Mouse (Mus musculus): Measurements from ENCODE around the gene Catsperg1.
A peak's percentile ranks its signal among the peaks of the same experiment; 100 is the strongest.
"Not testable (repeated sequence)": the region's sequence is repeated elsewhere in the genome, so short reads cannot be mapped to it uniquely, and the experiment has no call there.

The Catsperg1 gene

DNA sequence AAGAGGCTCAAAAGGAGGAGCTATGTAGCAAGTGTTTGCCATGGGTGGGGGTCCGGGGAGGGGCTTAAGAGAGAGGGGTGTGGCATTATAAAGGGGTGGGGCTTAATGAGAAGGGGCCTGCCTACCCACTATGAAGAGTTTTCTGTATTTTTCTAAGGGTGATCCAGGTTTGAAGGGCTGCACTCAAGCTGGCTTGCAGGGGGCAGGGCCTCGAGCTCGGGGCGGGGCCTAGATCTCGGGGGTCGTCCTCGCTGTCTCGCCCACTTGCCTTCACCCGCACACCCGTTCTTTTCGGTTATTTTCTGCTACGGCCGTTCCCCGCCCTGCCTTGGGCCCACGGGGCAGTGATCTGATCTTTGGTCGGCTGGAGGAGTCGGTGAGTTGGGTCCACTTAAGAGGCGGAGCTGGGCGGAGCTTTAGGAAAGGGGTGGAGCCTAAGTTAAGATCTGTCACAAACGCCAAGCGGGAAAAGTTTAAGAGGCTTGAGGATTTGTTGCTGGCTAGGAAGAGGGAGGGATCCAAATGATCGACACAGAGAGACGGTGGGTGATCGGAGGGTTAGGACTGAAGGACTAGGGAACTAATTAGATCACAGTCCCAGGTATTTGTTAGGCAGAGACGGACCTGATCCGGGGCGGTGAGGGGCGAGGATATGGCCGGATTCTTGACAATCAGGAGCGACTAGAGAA is 43.6 kb downstream of the Catsperg1 start, which contains the start of the genes Ggn and Spred3:
TSS of gene Ggn (plus strand) at position 145 of the 689 bp plus-strand sequence.
TSS of gene Spred3 (minus strand) at position 346 of the 689 bp plus-strand sequence.
- peak; percentile 55 to 62 for DNase-seq (ENCODE audit: low spot score in 2 of 2)

DNA sequence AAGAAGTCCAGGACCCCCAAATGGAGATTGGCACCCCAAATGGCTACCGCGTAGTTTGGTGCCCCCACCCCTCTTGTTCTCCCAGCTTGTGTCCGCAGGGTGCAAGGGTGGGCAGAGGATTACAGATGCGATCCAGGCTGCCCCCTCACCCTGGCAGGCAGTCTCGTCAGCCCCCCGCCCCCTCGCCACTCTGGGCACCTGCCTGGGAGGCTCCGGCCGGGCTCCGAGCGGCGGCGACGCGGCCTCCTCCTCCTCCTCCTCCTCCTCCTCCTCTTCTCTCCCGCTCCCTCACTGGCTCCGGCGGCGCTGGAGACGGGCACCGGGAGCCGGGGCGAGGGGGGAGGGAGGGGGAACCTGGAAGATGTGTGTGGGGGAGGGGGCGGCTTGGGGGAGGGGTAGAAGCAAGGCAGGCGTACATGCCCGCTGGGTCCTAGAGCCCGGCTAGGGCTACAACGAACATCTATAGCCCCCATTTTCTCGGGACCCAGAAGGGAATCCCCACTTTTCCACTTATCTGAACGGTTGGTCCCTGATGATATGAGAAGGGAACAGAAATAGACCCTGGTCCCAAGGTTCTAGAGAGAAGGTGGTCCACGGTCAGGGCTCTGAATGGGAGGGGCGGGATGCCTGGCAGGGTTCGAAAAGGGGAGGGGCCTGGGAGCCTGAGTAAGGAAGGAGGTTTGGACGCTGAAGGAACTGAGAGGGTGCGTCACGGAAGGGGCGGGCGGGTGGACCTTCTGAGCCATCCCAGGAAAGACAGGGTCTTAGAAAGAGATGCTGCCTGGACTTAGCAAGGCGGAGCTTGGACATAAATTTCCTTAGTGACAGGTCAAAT is 44.4 kb downstream of the Catsperg1 start:
- DNase-seq (ENCODE audit: low spot score in 2 of 2): peak; percentile 81 to 82

DNA sequence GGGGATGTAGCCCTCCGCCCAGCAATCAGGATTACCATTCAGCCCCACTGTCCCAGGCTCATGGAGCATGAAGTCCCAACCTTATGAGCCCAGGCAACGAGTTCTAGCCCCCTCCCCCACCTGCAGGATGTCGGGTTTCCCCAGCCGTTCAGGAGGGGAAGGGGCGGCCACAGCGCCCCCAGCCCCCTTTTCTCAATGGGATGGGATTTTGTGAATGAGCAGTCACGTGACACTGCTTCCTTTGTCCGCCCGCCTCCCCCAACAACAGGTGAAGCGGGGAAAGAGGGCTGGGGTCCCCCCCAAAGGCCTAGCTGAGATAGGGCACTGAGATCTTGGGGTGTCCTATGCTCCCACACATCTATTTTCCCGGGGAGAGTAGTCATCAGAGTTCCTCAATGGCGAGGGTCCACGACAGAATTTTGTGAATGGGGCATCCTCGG is 45.0 kb downstream of the Catsperg1 start:
- peak in 1 of 2 experiments; percentile 44 for DNase-seq (ENCODE audit: low spot score in 2 of 2)

DNA sequence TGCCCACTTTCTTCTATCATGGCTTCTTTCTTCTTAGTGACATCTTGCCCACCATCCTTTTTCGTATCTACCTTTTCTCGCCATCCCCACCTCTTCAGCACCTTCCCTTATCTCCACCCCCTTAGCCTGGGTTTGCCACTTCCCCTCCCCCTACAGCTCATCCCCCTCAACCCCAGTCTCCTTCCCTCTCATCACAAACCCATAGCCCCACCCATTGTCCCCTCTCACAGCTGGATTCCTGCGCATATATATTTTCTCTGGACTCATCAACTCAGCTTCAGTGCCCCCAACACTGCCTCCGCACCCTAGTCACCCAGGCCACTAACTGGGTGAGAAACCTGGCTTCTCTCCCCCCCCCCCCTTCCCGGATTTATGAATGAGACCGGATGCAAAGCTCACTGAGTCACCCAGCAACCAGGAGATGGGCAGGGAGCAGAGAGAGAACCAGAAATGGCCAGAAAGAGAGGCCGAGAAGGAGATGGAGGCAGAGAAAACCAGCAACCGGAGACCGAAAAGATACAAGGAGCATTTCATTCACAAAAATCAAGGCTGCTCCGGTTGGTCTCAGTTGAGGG is 45.6 kb downstream of the Catsperg1 start:
- no peak for DNase-seq (ENCODE audit: low spot score in 2 of 2)

DNA sequence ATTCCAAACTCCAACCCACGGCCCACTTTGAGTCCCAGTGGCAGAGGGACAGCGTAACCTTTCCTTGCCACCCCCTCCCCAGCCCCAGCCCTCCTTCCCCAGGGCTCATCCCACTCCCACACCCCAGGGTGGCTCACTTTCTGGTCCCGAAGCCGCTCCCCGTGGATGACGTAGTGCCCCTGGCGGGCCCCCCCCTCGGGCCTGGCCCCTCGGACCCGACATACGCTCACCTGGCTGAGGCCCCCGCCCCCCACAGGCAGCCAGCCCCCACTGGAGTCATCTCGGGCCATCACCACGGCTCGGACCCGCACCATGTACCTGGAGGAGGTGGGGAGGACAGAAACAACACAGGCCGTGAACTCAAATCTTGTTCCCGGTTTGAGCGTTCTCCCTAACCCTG is 46.2 kb downstream of the Catsperg1 start:
- DNase-seq (ENCODE audit: low spot score in 2 of 2): no peak

DNA sequence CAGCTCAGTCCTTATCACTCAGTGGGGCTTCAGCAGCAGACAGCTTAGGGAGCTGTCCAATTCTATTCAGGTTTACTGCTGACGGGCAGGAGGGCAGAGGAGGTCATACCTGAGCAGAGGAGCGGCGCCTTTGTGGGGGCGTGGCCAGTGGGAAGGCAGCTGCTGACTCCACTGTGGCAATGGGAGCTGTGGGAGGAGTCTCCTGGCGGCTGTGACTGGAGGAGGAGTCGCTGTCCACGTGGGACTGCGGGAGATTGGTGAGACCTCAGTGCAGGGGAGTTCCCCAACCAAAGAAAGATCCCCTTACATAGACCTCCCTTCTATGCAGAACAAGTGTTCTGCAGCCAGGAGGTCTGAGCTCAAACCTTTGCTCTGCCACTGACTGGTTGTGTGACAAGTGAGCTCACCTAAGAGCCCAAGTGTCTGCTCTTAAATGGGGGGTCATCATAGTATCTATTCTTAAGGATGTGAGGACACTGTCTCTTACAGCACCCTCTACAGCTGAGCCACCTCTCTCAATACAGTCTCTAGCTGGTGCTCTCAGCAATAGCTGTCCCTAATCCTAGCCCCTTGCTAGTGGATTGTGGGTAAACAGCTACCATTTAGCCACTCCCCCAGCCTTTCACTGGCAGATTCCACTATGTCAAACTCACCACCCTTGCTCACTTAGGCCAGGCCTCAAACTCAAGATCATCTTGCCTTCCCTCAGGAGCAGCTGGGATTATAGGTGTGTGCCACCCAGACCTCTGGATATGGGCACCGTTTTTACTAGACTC is 50.9 kb downstream of the Catsperg1 start:
- no peak for DNase-seq (ENCODE audit: low spot score in 2 of 2)

DNA sequence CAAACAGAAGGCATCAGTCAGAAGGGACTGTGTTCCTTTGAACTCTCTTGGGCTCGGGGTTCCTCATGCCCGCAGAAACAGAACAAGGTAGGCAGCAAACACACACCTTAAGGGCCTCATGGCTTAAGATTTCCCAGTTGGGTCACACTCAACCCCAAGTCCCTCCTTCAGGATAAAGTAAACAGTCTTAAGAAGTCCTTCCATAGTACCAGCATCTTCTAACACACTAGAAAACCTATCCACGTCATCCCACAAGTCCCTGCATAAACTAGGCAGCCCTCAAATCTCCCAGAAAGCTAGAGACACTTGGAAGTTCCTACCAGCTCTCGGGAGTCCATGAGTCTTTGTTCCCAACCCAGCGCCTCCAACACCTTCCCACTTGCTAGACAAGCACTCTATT is 51.5 kb downstream of the Catsperg1 start:
- DNase-seq (ENCODE audit: low spot score in 2 of 2): no peak

DNA sequence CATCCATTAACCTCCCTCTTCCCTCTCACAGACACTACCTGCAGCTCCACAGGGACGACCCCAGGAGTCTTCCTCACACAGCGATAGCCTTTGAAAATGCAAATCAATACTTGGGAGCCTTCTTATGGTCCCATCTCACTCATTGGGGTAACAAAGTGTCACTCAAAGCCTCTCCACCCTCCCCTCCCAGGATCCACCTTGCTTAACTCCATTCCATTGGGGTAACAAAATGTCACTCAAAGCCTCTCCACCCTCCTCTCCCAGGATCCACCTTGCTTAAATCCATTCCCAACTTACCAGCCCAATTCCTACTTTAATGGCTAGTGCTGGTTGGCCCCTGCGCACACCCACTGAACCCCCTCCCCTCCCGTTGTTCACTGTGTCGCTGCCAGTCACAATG is 55.6 kb downstream of the Catsperg1 start:
- no peak for DNase-seq (ENCODE audit: low spot score in 2 of 2)

DNA sequence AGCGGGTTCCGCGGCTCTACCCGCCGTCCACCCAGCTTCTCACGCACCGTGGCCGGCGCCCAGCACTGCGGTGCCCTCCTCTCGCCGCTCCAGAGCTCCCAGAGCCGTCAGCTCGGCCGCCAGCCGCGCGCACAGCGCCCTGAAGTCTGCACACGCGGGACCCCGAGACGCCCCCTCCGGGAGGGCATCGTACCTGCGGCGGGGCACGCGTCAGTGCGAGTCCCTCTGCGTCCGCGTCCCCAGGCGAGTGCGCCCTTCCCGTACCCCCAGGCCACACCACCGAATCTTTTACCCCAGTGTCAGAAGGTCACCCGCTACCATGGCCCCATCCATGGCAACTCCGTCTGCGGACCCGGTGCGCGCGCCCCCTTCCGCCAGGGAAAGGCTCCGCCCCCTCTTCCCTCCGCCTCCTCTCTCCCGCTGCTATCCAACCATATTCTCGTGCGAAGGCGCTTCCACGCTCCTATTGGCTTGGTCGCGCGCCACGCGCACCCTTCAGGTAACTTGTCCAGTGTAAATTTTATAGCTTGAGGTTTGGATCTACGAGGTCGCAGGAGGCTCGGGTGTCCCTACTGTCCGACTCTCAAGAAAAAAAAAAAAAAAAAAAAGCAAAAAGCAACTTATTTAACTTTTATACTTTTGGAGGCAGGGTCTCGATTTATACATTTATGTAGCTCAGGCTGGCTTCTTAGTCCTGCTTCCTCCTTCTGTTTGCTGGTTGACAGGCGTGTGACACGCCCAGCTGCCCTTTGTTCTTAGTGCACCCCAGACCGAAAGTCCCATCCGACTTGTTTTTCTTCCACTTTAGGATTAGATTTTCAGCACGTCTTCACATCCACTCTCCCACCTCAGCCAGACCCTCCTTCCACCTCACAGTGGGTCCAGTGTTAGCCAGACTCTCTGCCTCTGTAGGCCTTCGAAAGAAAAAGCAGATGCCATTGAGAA is 57.7 kb downstream of the Catsperg1 start, which contains the start of gene Fam98c:
TSS of gene Fam98c (minus strand) at position 397 of the 945 bp plus-strand sequence.
- peak; percentile 78 to 80 for DNase-seq (ENCODE audit: low spot score in 2 of 2)

DNA sequence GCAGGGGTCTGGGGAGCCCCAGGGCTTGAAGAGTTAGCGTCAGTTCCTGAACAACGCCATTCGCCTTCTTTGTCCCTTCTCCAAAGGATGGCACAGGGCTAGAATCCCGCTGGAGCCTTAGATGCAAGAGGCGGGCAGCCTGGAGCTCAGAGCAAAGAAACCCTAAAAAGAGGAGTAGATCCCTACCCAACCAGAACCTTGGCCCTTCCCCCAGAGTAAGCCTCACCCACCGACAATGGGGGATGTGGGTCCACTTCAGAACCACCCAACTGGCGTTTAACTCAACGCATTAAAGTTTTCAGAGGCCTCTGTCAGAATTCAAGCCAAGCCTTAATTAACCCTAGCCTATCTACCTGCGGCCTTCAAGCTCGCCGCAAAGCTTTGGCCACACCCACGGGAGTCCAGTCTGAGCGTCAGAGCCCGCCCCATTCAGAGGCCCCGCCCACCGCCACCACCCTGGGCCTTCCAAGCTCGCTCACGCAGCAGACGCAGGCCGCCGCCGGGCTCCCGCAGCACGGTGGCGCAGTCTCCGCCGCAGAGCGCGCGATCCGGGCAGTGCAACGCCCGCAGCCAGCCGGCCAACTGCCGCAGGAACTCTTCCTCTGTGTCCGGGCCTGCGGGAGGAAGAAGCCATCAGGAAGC is 58.5 kb downstream of the Catsperg1 start:
- peak; percentile 77 to 88 for DNase-seq (ENCODE audit: low spot score in 2 of 2)

DNA sequence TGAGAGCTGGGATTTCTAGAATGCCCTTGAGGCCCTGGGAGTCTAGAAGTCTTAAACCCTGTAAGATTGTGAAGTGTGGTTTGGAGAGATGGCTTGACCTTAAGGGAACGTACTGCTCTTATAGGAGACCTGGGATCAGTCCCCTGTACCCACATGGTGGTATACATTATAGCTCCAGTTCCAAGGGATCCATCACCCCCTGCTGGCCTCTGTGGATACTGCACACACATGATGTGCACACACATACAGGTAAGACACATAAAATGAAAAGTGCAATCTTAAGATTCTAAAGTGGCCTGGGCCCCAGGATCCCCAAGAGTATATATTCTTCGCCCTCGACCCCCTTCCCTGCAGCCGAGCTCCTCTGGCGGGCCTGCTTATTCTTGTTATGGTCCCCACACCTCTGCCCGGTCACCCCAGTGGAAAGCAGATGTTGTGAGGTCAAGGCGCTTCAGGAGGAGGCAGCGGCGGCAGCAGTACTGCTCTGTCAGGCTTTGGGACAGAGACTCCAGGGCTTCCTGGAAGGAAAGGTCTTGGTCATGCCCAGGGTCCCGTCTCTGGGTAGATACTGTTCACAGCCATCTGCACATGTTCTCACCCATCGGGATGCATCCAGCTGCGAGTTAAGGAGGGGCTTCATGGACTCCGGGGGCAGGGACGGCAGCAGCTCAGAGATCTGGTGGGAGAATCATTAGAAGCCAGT is 59.7 kb downstream of the Catsperg1 start:
- DNase-seq (ENCODE audit: low spot score in 2 of 2): no peak

DNA sequence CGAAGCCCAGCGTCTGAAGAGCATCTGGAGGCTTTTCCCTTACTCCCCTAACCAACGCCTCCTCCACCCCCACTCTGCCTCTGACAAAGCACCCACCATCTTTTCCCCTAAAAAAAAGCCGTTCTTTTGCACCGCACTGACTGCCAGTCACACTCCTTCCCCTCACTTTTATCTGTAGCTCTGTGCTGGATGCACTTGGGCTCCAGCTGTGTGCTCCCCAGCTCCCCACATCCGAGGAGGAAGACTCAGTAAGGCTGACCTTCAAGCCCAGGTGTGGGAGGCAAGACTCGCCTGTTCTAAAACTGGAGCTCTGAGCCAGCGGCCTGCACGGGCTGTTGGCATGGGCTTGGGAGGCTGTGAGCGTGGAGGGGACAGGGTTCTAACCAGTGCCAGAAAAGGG is 62.3 kb downstream of the Catsperg1 start:
- no peak for DNase-seq (ENCODE audit: low spot score in 2 of 2)

DNA sequence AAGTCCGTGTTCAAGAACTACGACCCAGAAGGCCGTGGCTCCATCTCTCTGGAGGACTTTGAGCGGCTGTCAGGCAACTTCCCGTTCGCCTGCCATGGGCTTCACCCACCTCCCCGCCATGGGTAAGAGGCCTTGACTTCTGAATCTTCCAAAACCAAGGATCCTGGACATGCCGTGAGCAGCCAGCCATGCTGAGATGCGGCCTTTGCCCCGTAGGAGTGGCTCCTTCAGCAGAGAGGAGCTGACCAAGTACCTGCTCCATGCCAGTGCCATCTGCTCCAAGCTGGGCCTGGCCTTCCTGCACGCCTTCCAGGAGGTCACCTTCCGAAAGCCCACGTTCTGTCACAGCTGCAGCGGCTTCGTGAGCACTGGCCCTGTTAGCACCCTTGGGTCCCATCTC is 65.1 kb downstream of the Catsperg1 start:
- no peak for DNase-seq (ENCODE audit: low spot score in 2 of 2)

DNA sequence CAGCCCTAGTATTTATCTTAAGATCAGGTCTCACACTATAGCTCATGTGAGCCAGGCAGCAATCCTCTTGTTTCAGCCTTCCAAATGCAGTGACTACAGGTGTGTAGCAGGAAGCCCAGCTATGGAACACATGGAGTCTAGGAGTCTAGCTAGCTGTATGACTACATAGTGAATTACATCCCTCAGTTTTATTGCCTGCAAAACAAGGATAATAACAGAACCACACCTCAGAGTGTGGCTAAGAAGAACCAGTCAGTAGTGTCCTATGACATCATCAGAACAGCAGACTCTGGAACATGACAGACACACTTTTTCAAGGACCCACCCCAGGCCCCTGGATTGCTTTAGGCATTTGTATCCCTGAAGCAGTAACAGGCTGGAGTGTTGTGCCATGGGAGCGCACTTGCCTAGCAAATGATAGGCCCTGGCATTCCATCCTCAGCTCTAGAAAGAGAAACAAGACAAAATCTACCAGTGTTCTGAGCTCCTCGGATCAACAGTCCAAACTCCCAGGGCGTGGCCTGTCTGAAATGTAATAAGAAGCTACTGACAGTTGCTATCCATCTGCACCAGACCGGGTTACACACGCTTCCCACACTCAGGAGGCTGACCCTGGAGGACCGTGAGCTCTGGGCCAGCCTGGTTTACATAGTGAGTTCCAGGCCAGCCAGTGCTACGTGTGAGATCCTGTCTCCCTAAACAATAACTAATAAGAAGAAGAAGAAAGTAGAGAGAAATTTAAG is 67.0 kb downstream of the Catsperg1 start:
- no peak for DNase-seq (ENCODE audit: low spot score in 2 of 2)

DNA sequence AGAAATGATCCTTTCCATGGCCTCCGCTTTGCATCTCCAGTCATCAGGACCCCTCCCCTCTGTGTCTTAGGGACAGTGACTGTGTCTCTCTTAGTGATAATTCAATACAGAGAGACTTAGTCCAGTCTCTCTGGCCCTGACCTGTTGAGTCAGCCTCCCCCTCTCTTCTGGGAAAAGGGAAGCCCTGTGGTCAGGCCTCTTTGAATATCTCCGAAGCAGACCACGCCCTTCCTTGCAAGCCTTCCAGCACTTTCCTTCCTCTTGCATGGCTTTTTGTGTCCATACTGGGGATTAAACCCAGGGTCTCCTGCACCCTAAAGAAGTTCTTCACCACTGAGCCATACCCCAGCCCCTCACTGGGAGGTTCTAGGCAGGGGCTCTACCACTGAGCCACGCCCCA is 69.8 kb downstream of the Catsperg1 start:
- no peak for DNase-seq (ENCODE audit: low spot score in 2 of 2)

DNA sequence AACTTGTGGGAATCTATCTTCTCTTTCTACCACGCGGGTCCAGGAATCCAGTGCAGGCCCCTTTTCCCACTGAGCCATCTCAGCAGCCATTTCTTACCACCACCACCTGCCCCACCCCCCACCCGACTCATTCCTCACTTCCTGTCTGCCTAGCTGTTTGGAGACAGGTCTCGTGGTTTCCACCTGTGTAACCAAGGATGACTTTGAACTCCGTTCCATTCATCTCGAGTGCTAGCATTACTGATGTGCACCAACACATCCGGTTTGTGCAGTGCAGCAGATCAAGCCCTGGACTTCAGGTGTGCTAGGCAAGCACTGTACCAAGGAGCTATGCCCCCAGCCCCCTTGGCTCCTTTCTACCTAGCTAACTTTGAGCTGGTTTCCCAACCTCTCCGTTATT is 72.4 kb downstream of the Catsperg1 start:
- DNase-seq (ENCODE audit: low spot score in 2 of 2): no peak

DNA sequence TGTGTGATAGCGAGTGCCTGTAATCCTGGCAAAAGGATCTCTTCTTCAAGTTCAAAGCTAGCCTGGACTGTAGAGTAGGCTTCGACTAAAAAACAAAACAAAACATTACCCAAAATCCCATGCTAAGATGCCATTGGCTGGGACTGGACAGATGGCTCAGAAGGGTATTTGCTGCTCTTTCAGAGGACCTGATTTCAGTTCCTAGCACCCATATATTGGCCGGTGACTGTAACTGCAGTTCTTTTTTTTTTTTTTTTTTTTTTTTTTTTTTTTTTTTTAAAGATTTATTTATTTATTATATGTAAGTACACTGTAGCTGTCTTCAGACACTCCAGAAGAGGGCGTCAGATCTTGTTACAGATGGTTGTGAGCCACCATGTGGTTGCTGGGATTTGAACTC is 74.6 kb downstream of the Catsperg1 start:
- DNase-seq (ENCODE audit: low spot score in 2 of 2): not testable (repeated sequence)

DNA sequence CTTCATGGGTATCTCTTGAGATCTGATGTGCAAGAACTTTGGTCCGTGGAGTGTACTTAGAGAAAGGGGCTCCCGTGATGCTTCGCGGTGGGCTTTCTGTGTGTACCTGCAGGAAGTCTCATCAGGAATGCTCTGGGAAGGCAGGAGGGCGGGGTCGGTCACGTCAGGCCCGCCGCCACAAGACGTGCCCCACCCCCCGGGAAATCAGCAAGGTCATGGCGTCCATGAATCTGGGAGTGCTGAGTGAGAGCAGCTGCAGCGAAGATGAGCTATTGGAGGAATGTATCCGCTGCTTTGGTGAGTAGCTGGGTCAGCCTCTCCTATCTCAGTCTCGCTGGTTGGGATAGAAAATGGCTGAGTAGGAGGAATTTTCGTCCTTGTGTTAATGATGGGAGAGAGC is 76.4 kb downstream of the Catsperg1 start:
- DNase-seq (ENCODE audit: low spot score in 2 of 2): no peak
